Mouse (Mus musculus): Measurements from ENCODE around the gene Prkca.

- TF ChIP-seq CTCF (IDR thresholded peaks at IDR 0.05; ENCODE audit: low read depth, low read length): no peak
- TF ChIP-seq POLR2A (IDR thresholded peaks at IDR 0.05; ENCODE audit: insufficient read depth, low read length): no peak
Observed at GRCm38 (mm10) chr11:108039761-108040160, 304.0 kb downstream of the Prkca start.
